Mouse (Mus musculus): ENCODE data around the gene Fam228b.

GRCm38 (mm10) chr12:4731629-4732028, 37.4 kb downstream of the Fam228b start:
- TF ChIP-seq GATA1 (IDR thresholded peaks at IDR 0.05; ENCODE audit: borderline replicate concordance, low read length) (no peak), FLI1 (IDR thresholded peaks at IDR 0.05; ENCODE audit: low read length) (no peak)
